Mouse (Mus musculus) cerebellum, adult 2 months (tissue): ENCODE results near the gene Cog7.

Experiments
- CTCF ChIP-seq: fragments of 200-500 bp; IDR thresholded peaks from 2 replicates; pipeline ENCODE4 v1.5.1; 2011; ENCODE audit warnings: low read depth, mild to moderate bottlenecking, control low read depth, low read length, moderate library complexity, borderline replicate concordance; ENCODE audit not compliant: insufficient read depth
- POLR2A ChIP-seq: fragments of 200-500 bp; IDR thresholded peaks from 2 replicates; pipeline ENCODE4 v1.6.1; 2011; ENCODE audit warnings: low read length, control low read depth, borderline replicate concordance; ENCODE audit not compliant: insufficient read depth

DNA sequence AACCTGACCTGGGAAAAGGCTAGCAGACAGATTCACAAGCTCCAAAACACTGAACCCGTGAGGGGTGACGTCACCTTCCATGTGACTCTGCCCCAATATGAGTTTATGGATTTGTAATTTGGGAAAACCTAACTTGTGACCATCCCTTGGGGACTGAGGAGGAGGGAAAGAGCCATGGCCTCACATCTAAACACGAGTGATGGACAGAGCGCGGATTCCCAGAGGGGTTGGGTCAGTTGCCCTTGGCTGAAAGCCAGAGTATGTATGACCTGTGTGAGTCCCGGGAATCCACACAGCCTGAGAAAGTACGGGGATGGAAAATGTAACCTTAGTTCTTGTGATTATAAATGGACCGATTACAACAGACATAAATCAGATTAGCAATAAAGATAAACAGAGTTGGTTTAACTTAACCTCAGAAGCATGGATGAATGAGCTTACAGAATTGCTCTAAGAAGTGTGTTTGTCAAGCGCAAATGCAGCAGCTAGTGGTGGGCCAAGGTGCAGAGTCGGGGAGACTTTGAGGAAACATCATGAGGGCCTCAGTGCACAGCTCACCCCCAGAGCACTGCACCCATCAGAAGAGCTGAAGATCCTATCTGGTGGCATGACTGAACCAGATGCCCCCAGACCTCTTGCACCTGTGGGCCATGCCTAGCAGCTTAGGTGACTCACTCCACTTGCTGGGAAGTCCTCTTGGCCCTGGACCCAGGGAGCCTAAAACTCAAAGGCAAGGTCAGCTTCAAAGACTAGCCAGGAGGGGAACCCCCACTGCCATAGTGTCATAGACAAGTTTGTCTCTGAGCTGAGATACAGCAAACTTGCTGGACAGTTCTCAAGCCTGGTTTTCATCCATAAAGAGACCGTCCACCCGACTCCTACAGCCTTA, 45.4 kb downstream of the Cog7 start:
- no peak for TF ChIP-seq CTCF
- TF ChIP-seq POLR2A, result no peak
